Mouse (Mus musculus) adipose tissue, adult 10 weeks (tissue): ENCODE measurements around the gene Ap5s1. TPM values are rescaled to one million over a fixed set of nuclear protein-coding genes. Genes with fewer than 3 reads are reported as not detected.

Experiments
- polyA plus RNA-seq: library from polyadenylated mRNA; stranded (reverse); fragments of 350-450 nt; fragmentation: Illumina TruSeq; extraction: RNeasy Lipid Tissue Mini Kit (QIAGEN cat#74804); gene quantifications from one replicate; pipeline ENCODE4 v1.2.3, GENCODE M21; 2014; ENCODE audit warnings: low read depth, low replicate concordance

Ap5s1 gene
- 21.9 TPM for polyA plus RNA-seq

DNA sequence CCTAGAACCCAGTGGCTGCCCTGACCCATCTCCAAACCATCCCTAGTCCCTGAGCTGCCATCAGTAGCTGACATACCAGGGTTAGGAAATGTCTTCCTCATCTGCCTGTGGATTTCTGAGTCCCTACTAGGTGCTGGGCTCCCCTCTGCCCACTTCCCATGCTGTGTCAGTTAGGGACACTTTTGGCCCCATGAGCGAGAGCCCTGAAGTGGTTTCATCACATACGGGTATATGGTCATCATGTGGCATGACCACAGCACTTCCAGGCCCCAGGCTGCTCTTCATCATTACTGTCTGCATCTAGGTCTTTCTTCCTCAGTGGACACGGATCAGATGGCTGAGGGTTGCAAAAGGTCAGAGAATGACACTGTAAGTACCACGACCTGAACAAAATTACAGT is at the start of gene Ap5s1:
Gene Ap5s1 (plus strand): TSS at position 301 of the 400 bp plus-strand sequence.

DNA sequence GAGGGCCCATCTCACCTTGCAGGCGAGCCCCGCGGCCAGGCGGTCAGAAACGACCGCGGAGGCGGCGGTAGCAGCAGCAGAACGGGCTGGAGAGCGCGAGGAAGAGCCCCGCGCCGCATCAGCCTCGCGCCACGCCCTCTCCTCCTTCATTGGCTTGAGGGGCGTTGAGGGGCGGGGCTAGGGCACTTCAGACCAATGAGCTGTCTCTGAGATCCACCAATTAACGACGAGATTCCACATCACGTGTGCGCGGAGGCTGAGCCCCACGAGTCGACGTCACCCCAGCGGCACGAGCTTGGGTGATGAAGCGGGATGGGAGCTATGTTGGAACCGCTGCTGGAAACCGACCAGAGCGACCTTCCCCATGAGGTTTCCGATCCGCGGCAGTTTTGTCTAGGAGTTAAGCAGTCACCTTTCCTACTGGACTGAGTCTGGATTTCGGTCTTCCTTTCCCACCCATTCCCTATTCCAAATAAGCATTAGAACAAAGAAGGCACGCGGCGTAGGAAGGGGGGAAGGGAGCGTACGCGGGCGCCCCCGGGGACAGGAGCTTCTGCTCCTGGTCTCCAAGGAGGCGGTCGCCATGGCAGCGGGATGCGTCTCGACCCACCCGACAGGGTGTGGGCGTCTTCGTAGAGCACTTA is 46.8 kb upstream of the Ap5s1 start, which contains the start of gene 1700037H04Rik:
Gene 1700037H04Rik (minus strand): TSS at position 144 of the 644 bp plus-strand sequence.

DNA sequence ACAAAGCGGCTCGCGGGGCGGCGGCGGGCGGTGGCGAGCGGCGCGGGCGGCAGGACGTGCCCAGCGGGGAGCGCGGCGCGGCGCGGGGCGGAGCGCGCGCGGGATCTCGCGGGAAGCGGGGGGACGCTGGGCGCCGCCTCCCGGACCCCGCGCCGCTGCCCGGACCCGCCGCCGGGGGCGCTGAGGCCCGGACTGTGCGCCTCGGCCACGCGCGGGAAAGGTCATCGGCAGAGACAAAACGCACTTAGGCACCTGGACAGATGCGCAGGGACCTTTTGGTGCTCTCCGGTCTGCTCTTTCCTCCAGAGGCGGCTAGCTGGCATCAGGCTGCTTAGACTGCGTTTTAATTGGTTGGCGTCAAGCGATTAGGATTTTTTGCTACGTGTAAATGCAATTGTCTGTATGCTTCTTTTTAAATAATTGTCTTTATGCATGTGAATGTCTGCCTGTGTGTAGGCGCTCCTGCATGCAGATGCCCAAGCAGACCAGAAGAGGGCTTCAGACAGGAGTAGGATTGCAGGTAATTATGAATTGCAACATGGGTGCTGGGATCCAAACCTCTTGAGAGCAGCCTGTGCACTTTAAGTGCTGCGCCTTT is 26.8 kb upstream of the Ap5s1 start, which contains the start of gene Cenpb:
Gene Cenpb (minus strand): TSS at position 78 of the 598 bp plus-strand sequence.

DNA sequence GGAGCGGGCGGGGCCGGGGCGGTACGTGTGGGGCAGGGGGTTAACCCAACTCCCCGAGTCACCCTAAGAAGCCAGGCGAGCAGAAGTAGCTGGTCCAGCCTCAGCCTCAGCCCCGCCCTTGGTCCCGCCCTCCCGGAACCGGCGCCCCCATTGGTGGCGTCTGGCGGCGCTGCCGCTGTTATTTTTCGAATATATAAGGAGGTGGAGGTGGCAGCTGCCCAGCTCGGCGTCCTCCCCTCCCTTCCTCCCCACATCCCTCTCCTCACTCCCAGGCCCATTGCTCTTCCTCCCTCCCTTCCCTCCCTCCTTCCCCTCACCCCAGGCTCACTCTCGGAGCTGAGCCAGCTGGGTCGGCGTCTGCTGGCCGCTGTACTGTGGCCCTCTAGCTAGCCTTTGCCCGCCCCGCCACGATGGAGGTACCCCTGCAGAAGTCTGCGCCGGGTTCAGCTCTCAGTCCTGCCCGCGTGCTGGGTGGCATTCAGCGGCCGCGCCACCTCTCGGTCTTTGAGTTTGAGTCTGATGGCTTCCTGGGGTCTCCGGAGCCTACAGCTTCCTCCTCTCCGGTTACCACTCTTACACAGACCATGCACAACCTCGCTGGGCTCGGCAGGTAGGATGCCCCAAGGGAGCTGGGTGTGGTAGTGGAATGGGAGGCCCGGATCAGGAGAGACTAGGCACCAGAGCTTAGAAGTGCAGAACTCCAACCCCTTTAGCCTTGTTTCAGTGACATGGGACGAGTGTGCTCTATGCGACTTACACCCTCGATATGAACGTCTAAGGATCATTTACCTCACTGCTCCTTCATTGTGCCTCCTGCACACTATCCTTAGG is 19.9 kb upstream of the Ap5s1 start, which contains the start of the genes Cdc25b and Spef1:
Gene Cdc25b (plus strand): TSS at position 179 of the 831 bp plus-strand sequence.
Gene Spef1 (minus strand): TSS at position 512 of the 831 bp plus-strand sequence.

DNA sequence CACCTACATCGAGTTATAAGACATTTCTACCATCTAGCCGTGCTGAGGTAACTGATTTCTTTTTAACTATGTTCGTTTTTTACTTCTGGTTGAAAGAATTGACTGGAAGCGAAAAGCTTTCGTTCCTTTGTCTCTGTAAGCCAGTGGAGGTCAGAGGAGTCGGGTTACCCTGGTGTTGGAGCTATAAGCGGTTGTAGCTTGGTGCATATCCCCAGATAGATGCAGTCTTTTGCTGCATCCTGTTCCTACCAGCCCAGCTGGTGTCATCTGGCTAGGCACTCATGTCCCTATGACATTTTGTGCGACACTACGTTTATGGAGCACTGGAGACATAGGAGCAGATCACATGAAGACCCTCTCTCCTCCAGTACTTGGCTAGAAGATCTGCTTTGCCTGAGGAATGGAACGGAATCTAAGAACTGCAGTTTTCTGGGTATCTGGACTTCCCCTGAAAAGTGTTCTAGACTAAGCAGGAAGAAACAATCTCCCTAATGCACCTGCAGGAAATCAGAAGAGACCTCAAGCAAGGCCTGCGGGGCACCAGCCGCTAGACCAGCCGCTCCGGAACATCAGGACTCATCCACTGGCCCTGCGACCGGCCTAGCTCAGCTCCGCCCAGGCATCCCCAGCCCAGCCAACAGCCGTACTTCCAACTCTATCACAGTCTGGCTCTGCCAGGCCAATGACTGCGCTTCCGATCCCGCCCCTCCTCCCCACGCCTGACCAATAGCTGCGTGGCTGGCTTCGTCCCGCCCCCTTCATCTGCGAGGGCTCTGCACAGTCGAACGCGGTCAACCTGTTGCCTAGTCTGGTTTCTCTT is 26.6 kb downstream of the Ap5s1 start, which contains the start of gene Mavs:
Gene Mavs (plus strand): TSS at position 757 of the 820 bp plus-strand sequence.

DNA sequence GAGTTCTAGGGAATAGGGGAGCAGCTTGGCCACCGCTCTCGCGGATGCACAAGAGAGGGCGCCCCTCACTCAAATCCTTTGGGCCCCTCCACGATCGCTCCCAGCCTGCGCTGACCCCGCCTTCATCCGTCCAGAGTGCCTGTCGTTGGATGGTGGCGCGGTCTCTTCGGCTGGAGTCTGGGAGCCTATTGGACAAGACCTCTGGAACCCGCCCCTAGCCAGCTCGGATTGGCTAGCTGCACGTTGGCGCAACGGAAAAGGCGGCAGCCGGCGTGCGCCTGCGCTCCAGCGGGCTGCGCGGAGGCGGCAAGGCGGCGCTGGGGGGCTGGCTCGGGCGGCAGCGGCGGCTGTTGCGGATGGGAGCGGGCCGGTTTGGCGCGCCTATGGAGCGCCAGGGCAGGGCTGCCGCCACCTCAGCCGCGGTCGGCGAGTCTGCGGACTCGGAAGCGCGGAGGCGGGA is 55.4 kb downstream of the Ap5s1 start, which contains the start of gene Pank2:
Gene Pank2 (plus strand): TSS at position 283 of the 460 bp plus-strand sequence.

Other genes starting within 250 kb of the Ap5s1 start
- gene Gfra4, start 164.0 kb upstream of the Ap5s1 start, polyA plus RNA-seq = 9.2 TPM
- gene Adam33, start 143.3 kb upstream of the Ap5s1 start, polyA plus RNA-seq = 17.7 TPM
- 5.8 TPM for gene Siglec1, start 120.3 kb upstream of the Ap5s1 start, polyA plus RNA-seq
- 19.5 TPM for gene Hspa12b, start 79.8 kb upstream of the Ap5s1 start, polyA plus RNA-seq
- gene Gm11037, start 73.6 kb upstream of the Ap5s1 start, polyA plus RNA-seq = not detected
- gene 1700037H04Rik, start 47.0 kb upstream of the Ap5s1 start, polyA plus RNA-seq = 42.9 TPM
- gene Cenpb, start 27.0 kb upstream of the Ap5s1 start, polyA plus RNA-seq = 62.4 TPM
- gene Cdc25b, start 20.1 kb upstream of the Ap5s1 start, polyA plus RNA-seq = 5.4 TPM
- gene Spef1, start 19.8 kb upstream of the Ap5s1 start, polyA plus RNA-seq = 5.1 TPM
- gene Mavs, start 27.0 kb downstream of the Ap5s1 start, polyA plus RNA-seq = 26.2 TPM
- 28.5 TPM for gene Pank2, start 55.4 kb downstream of the Ap5s1 start, polyA plus RNA-seq
- gene Rnf24, start 145.8 kb downstream of the Ap5s1 start, polyA plus RNA-seq = 9.0 TPM